Mouse (Mus musculus) cerebellum, postnatal 10 days (tissue): ENCODE measurements at regions not wholly inside any gene's neighbourhood (a gene's known extent, or its start where the extent isn't known, plus 50 kb on each side); places are given as distances from the start of the nearest gene placed in this dataset.

Source experiments
- DNase-seq, 2 experiments: peaks; one replicate each; pipeline ENCODE4 v3.0.0; 2021; ENCODE audit warnings: mixed read lengths in 2 of 2

- peak; percentile 53 to 70 for DNase-seq
These were observed 110.0 kb upstream of the Ccdc54 start for GRCm38 (mm10) chr16:50700811-50701517.

DNA sequence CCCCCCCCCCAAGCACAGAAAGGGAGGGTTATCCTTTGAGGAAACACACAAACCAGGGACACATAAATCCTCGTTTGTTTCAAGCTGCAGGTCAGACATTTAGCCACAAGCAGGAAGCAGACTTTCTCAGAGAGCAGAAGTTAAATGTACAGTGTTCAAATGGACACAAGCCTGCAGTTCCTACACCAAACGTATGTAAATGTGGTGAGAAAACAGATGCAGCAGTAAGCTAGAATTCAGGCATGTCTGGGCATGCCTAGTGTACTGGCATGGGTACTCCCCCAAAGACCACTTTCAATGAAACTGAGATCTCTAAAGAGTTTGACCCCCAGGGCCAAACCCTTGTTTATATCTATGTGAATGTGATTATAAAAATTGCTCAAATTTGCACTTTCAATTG lies 109.2 kb upstream of the Ccdc54 start:
- DNase-seq, result no peak

- DNase-seq, result no peak
These were observed 106.8 kb upstream of the Ccdc54 start for GRCm38 (mm10) chr16:50697722-50698121.

DNA sequence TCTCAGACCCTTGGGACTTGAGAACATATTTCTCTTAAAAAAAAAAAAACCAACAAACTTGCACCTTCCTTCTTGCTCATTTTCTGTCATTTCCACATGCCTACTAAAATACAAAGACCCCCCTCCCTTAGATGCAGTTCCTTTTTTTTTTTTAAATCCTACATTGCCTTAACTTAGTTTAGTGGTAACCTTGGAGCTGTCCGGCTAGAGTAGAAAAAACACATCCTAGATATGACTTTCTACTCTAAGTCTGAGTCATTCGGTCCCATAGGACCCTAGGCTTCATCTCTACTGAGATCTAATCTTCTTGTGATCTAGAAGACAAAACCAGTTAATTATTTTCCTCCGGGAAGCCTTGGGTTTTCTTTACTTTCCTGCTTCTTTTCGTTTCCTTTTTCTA lies 105.1 kb upstream of the Ccdc54 start:
- no peak for DNase-seq

GRCm38 (mm10) chr16:50694045-50694444 lies 103.1 kb upstream of the Ccdc54 start:
- DNase-seq, result no peak

DNA sequence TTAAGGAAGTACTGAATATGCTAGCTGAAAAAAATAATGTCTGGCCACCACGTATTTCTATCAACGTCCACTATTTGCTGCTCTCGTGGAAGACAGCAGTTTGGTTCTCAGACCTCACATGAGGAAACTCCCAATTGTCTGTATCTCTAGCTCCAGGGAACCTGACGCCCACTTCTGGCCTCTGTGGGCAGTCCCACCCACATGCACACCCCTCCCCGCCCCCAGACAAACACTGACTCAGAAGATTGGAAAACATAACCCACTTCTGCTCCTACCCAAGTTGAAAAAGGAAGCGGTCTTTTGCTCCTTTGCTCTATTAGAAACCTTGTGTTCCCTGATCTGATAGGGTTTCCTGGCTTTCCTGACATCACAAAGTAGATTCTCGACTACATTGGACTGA lies 99.9 kb upstream of the Ccdc54 start:
- DNase-seq, result no peak

- no peak for DNase-seq
These were observed 98.6 kb upstream of the Ccdc54 start for GRCm38 (mm10) chr16:50689525-50689924.

DNA sequence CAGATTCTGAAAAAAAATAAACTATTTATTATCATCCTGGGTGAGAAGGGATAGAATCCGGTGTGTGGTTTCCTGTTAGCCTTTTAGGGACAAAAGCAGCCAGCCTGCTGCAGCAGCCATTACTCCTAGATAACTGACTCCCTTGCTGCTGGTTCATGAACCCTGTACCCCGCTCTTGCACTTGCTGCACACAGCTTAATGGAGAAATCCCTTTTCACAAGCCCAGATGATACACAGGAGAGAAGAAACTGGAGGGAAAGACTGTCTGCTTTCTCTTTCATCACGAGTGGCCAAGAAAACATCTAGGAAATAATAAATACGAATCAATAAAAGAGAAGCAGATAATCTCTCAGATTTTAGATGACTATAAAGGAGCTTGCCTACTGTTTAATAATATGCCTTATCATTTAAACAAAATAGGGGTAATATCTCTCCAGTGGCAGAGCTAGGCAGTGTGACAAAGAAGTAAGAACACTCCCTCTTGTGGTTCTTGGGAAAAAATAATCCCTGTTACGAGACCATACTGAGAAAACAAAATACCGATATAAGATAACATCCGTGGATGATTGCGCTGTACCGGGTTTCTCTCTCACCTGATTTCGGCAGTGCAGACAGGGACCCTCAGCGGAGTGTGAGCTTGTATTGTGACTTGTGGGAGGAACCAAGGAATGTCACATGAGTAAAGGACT lies 98.0 kb upstream of the Ccdc54 start:
- peak in 1 of 2 experiments; percentile 16 for DNase-seq

GRCm38 (mm10) chr16:50679698-50680097 lies 88.7 kb upstream of the Ccdc54 start:
- DNase-seq, result no peak

- DNase-seq, result no peak
These were observed 82.4 kb upstream of the Ccdc54 start for GRCm38 (mm10) chr16:50673339-50673738.

DNA sequence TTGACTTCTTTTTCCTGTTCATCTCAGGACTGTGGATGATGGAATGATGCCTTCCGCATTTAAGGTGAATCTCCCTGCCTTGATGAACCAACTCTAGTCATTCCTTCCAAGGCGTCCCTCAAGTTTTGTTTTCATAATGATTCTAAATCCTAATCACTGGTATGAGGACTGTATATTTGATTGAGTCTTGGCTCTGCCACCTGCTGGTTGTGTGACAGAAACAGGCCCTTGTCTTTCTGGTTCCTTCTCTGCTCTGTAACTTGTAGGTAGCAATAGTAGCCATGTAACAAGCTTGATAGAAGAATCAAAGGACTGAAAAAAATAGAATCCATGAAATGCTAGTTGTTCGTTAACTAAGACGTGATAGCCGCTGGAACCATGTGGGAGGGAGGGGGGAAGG lies 81.8 kb upstream of the Ccdc54 start:
- no peak for DNase-seq

DNA sequence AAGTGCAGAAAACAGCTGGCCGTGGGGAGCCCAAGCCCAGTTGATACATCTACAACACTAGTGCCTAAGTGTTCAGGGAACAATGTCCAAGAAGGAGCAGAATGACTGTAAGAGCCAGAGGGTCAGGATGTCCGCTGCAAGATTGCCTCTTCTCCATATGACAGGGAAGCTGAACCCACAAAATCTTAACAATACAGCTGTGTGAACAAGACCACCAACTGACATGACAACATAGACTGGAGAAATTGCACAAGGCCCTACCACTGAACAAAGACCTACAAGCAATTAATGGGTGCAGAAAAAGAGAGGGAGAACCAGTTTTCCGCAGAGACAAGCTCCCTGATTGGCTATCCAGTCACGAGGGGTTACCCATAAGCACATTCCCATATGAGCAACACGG lies 80.2 kb upstream of the Ccdc54 start:
- DNase-seq, result no peak

GRCm38 (mm10) chr16:50664240-50664639 lies 73.3 kb upstream of the Ccdc54 start:
- DNase-seq, result no peak
